Mouse (Mus musculus): ENCODE measurements around the gene Gm1140.
"Not testable (repeated sequence)": the region's sequence is repeated elsewhere in the genome, so short reads cannot be mapped to it uniquely, and the experiment has no call there.

Gene Gm1140

GRCm38 (mm10) chrX:67693462-67693861, at the start of gene Gm1140:
Gm1140 (minus strand) TSS chrX:67693562.
- DNase-seq (ENCODE audit: low spot score) = not testable (repeated sequence)

- not testable (repeated sequence) for DNase-seq (ENCODE audit: low spot score)
Measured at GRCm38 (mm10) chrX:67695398-67695797, 2.0 kb upstream of the Gm1140 start, which contains the start of gene Gm14692. Gm14692 (plus strand) TSS chrX:67695698.
